Mouse (Mus musculus) limb, embryonic 14.5 days (tissue): ENCODE data around the gene Ube2h. TPM values are rescaled to one million over a fixed set of nuclear protein-coding genes. Genes with fewer than 3 reads are reported as not detected.

Source experiments
- ATAC-seq: fragments of 200-750 bp; cut with Nextera tagmentation; 2 replicates; pipeline ENCODE4 v1.8.0; 2017; ENCODE audit warnings: low read depth, moderate number of reproducible peaks, moderate TSS enrichment; ENCODE audit not compliant: low FRiP score
- DNase-seq: peaks from one replicate; pipeline ENCODE4 v3.0.0-alpha.2; 2015; ENCODE audit warnings: low spot score
- H3K27ac ChIP-seq: fragments of 300-500 bp; sonication (generic); replicated peaks from 2 replicates; pipeline ENCODE4 v1.5.1; 2014; ENCODE audit warnings: low read depth, mild to moderate bottlenecking, low read length, moderate library complexity, mixed read lengths
- H3K27me3 ChIP-seq: fragments of 300-500 bp; sonication (generic); 2 replicates; pipeline ENCODE4 v1.6.1; 2014; ENCODE audit warnings: low read length, mixed read lengths; ENCODE audit not compliant: control insufficient read depth, insufficient read depth
- H3K36me3 ChIP-seq: fragments of 300-500 bp; sonication (generic); 2 replicates; pipeline ENCODE4 v1.6.1; 2014; ENCODE audit warnings: mild to moderate bottlenecking, low read length, moderate library complexity, mixed read lengths; ENCODE audit not compliant: control insufficient read depth, insufficient read depth
- H3K4me1 ChIP-seq: fragments of 300-500 bp; sonication (generic); 2 replicates; pipeline ENCODE4 v1.6.1; 2014; ENCODE audit warnings: antibody characterized with exemption, low read length, mixed read lengths; ENCODE audit not compliant: control insufficient read depth, insufficient read depth
- H3K4me2 ChIP-seq: fragments of 300-500 bp; sonication (generic); replicated peaks from 2 replicates; pipeline ENCODE4 v1.6.1; 2014; ENCODE audit warnings: low read depth, mild to moderate bottlenecking, low read length, moderate library complexity; ENCODE audit not compliant: severe bottlenecking
- H3K4me3 ChIP-seq: fragments of 300-500 bp; sonication (generic); replicated peaks from 2 replicates; pipeline ENCODE4 v1.5.1; 2014; ENCODE audit warnings: low read length
- H3K9ac ChIP-seq: fragments of 300-500 bp; sonication (generic); 2 replicates; pipeline ENCODE4 v1.6.1; 2014; ENCODE audit warnings: mild to moderate bottlenecking, low read depth, low read length, moderate library complexity; ENCODE audit not compliant: severe bottlenecking
- H3K9me3 ChIP-seq: fragments of 300-500 bp; sonication (generic); 2 replicates; pipeline ENCODE4 v1.6.1; 2016; ENCODE audit warnings: low read length; ENCODE audit not compliant: control insufficient read depth
- POLR2A ChIP-seq: fragments of 200-500 bp; IDR thresholded peaks from 2 replicates; pipeline ENCODE4 v1.8.0; 2012; ENCODE audit warnings: inconsistent platforms, mild to moderate bottlenecking, moderate library complexity, borderline replicate concordance; ENCODE audit not compliant: insufficient read depth, insufficient read length; ENCODE audit errors: extremely low read depth
- whole genome bisulfite sequencing: fragments of 180-500 bp; shearing (Covaris S2); extraction: QIAGEN DNeasy Blood & Tissue Kit; methylation state at CpG from one replicate; pipeline ENCODE4 v1.1.7; 2014; 5-methylcytosine and 5-hydroxymethylcytosine counted together
- polyA plus RNA-seq, 2 experiments: library from polyadenylated mRNA; depleted of rRNA in 1 of 2; stranded (reverse) in 1 of 2; unstranded in 1 of 2; fragments of >200 nt; fragmentation: Nextera tagmentation in 1 of 2; extraction: Ambion mirVana in 1 of 2; gene quantifications; 2 replicates each; pipeline versions ENCODE4 v1.2.1 to v1.2.3; 2012 to 2014

Ube2h gene
- polyA plus RNA-seq, 2 experiments: 43.0 to 50.1 TPM

DNA sequence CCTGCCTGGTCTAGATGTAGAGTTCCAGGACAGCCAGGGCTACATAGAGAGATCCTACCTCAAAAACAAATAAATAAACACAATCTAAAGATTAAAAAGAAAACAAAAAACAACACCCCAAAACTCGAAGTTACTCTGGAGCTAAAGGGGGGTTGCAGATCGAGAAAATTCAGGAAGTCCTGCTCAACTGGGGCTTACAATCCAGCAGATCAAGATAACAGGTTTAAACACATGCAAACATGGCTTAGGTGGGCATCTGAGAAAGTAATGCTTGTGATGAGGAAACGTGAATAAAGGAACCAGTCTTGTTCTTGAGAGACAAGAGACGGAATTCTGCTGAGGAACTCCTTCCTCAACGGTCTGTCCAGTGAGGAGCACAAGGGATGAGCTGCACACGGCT, 65.1 kb downstream of the Ube2h start:
- WGBS: 78% methylated on average over 6 of the region's 6 CpGs
- ATAC-seq (no peak), DNase-seq (no peak)
- H3K4me1 ChIP-seq: no peaks in the 10 kb centered on the region
- H3K4me2 ChIP-seq: no peak overlapping the region
- H3K27ac ChIP-seq: no peak overlapping the region
- H3K27me3 ChIP-seq: no peaks in the 10 kb centered on the region
- TF ChIP-seq POLR2A: no peak
- peaks cover 28% of the 10 kb centered on the region for H3K36me3 ChIP-seq
- no peak overlapping the region for H3K4me3 ChIP-seq
- no peak overlapping the region for H3K9ac ChIP-seq
- no peaks in the 10 kb centered on the region for H3K9me3 ChIP-seq

DNA sequence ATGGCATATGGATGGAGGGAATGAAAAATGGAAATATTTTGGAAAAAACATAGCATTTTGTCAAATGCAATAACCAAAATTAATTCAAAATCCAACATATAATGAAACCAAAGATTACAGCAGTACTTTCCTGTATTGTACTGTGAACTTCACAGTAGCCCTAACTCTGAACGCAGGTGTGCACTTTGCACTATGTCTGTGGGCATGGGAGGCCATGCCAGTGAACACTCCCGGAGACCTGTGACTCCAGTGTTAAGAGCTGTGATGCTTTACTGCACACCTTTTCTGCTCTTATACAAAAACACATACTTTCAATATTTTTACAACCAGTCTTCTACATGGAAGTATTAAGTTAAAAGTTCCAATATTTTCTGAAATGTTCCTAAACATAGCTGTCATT, 66.3 kb downstream of the Ube2h start:
- peaks cover 37% of the 10 kb centered on the region for H3K36me3 ChIP-seq
- no peak for TF ChIP-seq POLR2A
- DNase-seq (no peak), ATAC-seq (no peak)
- 91% methylated on average over 2 of the region's 2 CpGs for WGBS
- H3K27ac ChIP-seq: no peak overlapping the region
- no peak overlapping the region for H3K4me3 ChIP-seq
- H3K27me3 ChIP-seq: no peaks in the 10 kb centered on the region
- H3K4me1 ChIP-seq: no peaks in the 10 kb centered on the region
- no peak overlapping the region for H3K9ac ChIP-seq
- no peak overlapping the region for H3K4me2 ChIP-seq
- H3K9me3 ChIP-seq: no peaks in the 10 kb centered on the region

- no peaks in the 10 kb centered on the region for H3K9me3 ChIP-seq
- H3K4me1 ChIP-seq: no peaks in the 10 kb centered on the region
- no peaks in the 10 kb centered on the region for H3K27me3 ChIP-seq
- 79% methylated on average over 1 of the region's 1 CpGs for WGBS
- no peak overlapping the region for H3K4me2 ChIP-seq
- ATAC-seq (no peak), DNase-seq (no peak)
- no peak overlapping the region for H3K9ac ChIP-seq
- no peak for TF ChIP-seq POLR2A
- no peak overlapping the region for H3K27ac ChIP-seq
- peaks cover 34% of the 10 kb centered on the region for H3K36me3 ChIP-seq
- no peak overlapping the region for H3K4me3 ChIP-seq
Measured at GRCm38 (mm10) chr6:30236564-30236963, 67.8 kb downstream of the Ube2h start.

GRCm38 (mm10) chr6:30231758-30232293, 72.5 kb downstream of the Ube2h start:
- Histone ChIP-seq H3K27me3 (no peaks in the 10 kb centered on the region), H3K4me2 (no peak overlapping the region), H3K36me3 (peaks cover 25% of the 10 kb centered on the region; the same call in 1 of the 2 replicates), H3K4me3 (no peak overlapping the region), H3K9ac (no peak overlapping the region), H3K9me3 (no peaks in the 10 kb centered on the region), H3K27ac (no peak overlapping the region), H3K4me1 (no peaks in the 10 kb centered on the region)
- DNase-seq: no peak
- no peak for ATAC-seq
- TF ChIP-seq POLR2A: no peak
- 90% methylated on average over 4 of the region's 4 CpGs for WGBS

- DNase-seq: no peak
- H3K4me1 ChIP-seq: no peaks in the 10 kb centered on the region
- H3K9ac ChIP-seq: no peak overlapping the region
- no peak overlapping the region for H3K4me2 ChIP-seq
- no peak overlapping the region for H3K4me3 ChIP-seq
- no peak for TF ChIP-seq POLR2A
- H3K36me3 ChIP-seq: peaks cover 26% of the 10 kb centered on the region; the same call in 1 of the 2 replicates
- no peaks in the 10 kb centered on the region for H3K27me3 ChIP-seq
- no peak for ATAC-seq
- no peak overlapping the region for H3K27ac ChIP-seq
- WGBS: 80% methylated on average over 7 of the region's 7 CpGs
- no peaks in the 10 kb centered on the region for H3K9me3 ChIP-seq
Measured at GRCm38 (mm10) chr6:30230246-30230645, 74.1 kb downstream of the Ube2h start.

- H3K27me3 ChIP-seq: no peaks in the 10 kb centered on the region
- ATAC-seq: no peak
- no peak for TF ChIP-seq POLR2A
- H3K4me3 ChIP-seq: no peak overlapping the region
- H3K4me2 ChIP-seq: no peak overlapping the region
- no peak overlapping the region for H3K27ac ChIP-seq
- no peak overlapping the region for H3K9ac ChIP-seq
- H3K9me3 ChIP-seq: no peaks in the 10 kb centered on the region
- WGBS: 89% methylated on average over 2 of the region's 2 CpGs
- H3K36me3 ChIP-seq: peaks cover 27% of the 10 kb centered on the region
- no peaks in the 10 kb centered on the region for H3K4me1 ChIP-seq
- no peak for DNase-seq
Measured at GRCm38 (mm10) chr6:30228921-30229320, 75.4 kb downstream of the Ube2h start.
